Mouse (Mus musculus) frontal cortex, postnatal 10 days (tissue): ENCODE data around the gene 1700008O03Rik.

Experiments used
- DNase-seq, 2 experiments: peaks; one replicate each; pipeline ENCODE4 v3.0.0; 2022; ENCODE audit warnings: low spot score in 2 of 2, mixed read lengths in 1 of 2

1700008O03Rik gene

GRCm38 (mm10) chr7:44375793-44376192, 9.8 kb downstream of the 1700008O03Rik start:
- DNase-seq: no peak

GRCm38 (mm10) chr7:44375207-44375606, 10.4 kb downstream of the 1700008O03Rik start:
- DNase-seq: no peak

DNA sequence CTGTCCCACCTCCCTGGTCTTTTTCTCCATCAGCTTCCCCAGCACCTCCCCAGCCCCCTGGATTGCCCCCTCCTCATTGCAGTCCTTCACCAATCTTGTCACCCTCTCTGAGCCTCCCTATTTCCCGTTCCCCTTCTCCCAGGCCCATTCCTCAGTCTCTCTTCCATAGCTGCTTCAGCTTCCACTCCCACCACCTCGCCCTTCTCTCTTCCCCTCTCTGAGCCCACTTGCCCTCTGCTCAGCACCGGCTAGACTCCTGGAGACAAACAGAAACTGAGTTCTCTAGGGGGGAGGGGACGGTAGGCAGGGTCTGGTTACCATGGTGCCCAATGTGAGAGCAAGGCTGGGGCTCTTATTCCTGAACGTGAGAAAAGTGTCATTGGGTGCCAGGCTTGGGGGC, 10.9 kb downstream of the 1700008O03Rik start:
- no peak for DNase-seq

DNA sequence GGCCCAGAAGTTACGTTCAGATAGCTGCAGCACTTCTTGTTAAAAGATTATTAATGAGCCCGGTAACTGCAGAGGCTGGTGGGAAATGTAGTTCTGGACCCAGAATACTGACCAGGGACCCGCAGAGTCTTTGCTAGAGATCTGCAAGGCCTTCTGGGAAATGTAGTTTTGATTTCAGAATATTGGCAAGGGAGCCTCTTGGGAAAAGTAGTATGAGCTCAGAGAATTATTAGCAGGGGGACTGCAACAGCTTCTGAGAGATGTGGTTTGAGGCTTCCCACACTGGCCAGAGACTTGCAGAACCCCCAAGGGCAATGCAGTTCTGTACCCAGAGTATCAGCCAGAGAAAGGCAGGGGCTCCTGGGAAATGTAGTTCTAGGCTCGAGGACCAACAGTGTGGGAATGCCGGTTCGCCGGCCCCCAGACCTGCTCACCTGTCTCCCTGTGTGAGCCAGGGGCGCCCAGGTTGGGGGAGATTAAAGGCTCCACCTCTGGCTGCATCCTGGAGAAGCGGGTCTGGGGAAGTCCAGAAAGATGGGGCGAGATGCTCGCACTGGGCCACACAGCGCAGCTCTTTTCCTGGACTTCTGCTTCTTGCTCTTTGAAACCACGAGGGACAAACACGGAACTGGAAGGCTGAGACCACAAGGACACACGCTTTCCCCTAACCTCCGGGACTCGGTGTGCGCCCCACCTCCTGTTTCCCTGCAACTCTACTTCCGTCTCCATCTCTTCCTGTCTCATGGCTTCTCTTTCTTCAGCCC, 11.5 kb downstream of the 1700008O03Rik start:
- DNase-seq: peak; percentile 81 to 84

DNA sequence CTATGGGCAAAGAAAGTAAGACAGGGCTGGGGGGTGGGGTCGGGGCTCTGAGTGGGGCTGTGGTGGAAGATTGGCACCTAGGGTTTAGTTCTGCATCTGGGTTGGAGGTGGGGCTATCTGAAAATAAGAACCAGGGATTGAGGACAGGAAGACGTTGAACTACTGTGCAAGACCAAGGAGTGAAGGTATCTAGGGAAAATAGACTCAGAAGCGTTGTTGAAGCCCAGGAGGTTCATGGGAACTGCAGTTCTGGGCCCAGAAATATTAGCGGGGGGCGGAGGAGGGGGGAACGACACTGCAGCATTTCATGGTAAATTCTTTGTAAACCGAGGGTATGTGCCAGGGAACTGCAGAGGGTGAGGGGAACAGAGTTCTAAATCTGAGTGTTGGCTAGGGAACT, 12.2 kb downstream of the 1700008O03Rik start:
- DNase-seq: no peak

DNA sequence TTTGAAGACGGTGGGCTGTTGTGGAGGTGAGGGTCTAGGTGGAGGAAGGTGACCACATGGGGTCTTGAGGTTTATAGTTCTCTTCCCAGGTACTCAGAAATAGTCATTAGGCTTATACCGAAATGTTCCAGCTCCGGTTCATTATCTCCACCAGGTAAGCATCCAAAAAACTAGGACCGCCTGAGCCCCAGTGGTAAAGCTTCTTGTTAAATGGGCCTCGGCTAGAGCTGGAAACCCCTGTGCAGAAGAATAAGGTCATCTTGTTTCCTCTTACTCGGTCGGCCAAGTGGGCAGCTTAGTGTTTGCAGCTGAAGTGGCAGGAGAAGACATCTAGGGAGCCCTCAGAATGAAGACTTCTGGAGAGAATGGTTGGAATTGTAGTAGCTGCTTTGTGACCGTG, 12.9 kb downstream of the 1700008O03Rik start:
- no peak for DNase-seq

DNA sequence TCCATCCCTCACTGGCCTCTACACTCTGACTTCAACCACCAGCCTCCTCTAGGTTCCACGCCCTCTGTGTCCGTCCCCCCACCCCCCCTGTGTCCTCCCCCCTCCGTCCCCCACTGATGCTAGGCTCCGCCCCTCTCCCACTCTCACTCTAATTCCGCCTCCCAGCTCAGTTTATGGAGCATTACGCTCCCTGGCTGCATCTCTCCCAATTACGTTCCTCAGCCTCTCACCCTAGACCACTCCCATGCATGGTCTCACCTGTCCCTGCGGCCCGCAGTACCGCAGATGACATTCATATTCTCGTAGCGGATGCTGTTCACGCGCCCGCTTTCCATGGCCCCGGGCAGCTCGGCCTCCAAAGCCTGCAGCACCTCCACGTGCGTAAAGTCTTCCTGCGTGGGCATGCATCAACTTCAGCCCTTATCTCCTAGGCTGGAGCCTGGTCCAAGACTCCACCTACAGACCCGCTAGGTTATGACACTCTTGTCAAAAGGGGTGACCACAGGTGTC, 24.8 kb downstream of the 1700008O03Rik start:
- peak in 1 of 2 experiments; percentile 49 for DNase-seq

GRCm38 (mm10) chr7:44359908-44360672, 25.5 kb downstream of the 1700008O03Rik start:
- DNase-seq: peak; percentile 91 to 95

DNA sequence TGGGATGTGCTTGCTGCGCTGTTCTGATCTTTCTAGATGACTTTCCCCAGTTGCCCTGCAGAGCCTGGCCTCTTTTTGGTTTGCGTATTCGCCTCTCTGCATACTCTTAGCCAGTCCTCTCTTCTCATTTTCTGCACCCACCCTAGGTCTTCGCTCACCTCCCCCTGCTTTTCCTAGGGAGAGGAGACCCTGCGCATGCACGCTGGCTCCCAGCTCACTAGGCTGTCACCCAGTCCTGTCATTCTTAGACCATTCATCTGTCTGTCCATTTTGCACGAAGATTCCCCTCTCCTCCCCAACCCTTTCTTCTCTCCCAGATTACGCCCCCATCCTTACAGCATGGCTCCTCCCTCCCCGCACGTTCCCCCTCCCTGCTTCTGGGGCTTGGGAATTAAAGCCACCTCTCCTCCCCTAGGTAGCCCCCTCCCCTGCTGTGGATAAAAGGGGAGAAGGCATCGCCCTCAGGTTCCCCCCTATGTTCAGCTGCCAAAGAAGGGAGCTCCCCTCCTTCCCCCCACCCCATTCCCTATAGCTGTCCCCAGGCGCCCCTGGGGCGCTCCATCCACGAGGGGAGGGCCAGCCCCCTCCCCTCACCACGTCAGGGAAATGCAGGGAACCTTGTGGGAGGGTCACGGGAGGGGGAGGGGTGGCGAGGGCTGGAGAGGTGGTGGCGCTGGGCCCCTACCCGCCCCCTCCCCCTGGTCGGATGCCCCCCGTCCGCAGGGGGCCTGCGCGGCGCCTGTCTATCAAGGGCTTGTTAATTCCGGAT, 26.6 kb downstream of the 1700008O03Rik start:
- DNase-seq: peak in 1 of 2 experiments; percentile 56

DNA sequence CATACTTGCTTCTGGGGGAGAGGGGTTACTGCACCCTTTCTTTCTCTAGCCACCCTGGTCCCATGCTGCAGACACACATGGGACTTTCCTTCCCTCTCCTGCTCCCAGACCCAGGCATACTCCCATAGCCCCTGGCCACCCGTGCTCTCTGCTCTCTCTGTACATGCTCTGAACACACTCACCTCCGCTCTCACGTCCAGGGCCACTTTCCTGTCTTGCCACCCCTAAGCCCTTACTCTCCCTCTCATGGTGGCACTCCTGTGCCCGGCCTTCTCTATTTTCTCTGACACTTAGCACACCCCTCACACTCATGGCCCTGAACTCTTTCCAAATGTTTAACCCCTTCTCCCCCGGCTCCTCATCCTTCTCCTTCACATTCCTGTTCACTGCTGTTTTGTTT, 27.6 kb downstream of the 1700008O03Rik start:
- peak in 1 of 2 experiments; percentile 29 for DNase-seq

DNA sequence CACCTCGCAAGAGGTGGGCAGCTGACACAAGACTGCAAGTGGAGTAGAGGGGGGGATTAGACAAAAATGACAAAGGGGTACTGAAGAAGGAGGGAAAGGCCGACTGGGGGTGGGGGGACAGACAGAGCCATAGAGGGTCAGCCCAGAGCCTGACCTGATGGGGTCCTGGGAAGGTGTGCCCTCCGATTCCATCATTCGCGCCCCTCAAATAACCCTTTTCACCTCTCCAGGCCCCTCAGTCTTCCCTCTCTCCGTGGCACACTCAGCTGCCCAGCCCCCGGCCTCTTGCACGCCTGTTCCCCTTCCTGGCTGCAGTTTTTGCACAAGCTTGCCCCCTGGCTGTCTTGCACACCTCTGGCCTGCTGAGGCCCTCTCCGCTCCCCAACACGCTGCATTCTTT, 28.1 kb downstream of the 1700008O03Rik start:
- DNase-seq: no peak

DNA sequence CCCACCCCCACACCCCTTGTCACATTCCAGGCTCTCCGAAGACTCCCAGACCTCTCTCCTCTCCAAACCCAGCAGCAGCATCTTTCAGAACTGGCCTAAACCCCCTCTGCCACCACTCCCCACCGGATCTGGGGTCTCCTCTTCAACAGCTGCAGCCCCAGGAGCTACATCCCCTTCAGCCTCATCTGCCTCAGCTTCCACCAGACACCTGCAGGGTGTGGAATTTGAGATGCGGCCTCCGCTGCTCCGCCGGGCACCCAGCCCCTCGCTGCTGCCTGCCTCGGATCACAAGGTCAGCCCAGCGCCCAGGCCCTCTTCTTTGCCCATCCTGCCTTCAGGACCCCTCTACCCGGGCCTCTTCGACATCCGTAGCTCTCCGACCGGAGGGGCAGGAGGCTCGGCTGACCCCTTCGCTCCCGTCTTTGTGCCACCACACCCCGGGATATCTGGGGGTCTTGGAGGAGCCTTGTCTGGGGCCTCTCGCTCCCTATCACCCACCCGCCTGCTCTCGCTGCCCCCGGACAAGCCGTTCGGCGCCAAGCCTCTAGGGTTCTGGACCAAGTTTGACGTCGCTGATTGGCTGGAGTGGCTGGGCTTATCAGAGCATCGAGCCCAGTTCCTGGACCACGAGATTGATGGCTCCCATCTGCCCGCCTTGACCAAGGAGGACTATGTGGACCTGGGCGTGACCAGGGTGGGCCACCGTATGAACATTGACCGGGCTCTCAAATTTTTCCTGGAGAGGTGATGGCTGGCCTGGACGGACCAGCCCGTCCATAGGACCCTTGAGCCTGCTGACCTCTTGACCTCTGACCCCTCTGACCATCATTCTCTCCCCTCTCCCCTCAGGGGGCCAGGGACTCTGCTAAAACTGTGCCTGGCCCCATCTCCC, 28.8 kb downstream of the 1700008O03Rik start:
- DNase-seq: peak in 1 of 2 experiments; percentile 51

DNA sequence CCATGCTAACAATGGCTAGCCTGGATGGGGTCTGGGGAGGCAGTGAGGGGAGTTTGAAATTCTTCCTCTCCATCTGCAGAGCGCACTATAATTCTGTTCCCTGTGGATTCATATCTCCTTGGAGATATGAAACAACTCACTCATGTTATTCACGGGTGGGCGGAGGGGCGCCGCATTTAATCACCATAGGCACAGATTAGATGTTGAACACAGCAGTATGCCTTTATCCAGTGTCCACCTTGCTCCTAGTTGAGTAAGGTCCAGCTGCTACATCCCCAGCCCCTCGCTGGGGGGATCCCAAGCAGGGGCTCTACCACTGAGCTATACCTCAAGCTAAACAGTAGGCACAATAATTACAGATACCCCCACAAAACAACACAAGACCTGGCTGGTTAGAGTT, 30.2 kb downstream of the 1700008O03Rik start:
- no peak for DNase-seq

GRCm38 (mm10) chr7:44353601-44354340, 31.8 kb downstream of the 1700008O03Rik start:
- DNase-seq: no peak

DNA sequence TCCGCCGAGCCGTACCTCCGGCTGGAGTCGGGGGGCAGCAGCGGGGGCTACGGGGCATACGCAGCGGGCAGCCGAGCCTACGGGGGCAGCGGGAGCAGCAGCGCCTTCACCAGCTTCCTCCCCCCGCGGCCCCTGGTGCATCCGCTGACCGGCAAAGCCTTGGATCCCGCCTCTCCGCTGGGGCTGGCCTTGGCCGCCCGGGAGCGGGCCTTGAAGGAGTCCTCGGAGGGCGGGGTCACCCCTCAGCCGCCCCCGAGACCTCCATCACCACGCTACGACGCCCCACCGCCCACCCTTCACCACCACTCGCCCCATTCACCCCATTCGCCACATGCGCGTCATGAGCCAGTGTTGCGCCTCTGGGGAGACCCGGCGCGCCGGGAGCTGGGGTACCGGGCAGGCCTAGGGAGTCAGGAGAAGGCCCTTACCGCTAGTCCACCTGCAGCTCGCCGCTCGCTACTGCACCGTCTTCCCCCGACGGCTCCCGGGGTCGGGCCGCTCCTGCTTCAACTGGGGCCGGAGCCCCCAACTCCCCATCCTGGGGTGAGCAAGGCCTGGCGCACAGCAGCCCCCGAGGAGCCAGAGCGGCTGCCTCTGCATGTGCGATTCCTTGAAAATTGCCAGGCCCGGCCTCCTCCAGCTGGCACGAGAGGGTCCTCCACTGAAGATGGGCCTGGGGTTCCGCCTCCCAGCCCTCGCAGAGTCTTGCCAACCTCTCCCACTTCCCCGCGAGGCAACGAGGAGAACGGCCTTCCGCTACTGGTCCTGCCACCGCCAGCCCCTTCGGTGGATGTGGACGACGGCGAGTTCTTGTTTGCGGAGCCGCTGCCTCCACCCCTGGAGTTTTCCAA, 32.6 kb downstream of the 1700008O03Rik start:
- DNase-seq: peak in 1 of 2 experiments; percentile 32

GRCm38 (mm10) chr7:44351881-44352749, 33.5 kb downstream of the 1700008O03Rik start:
- peak in 1 of 2 experiments; percentile 30 for DNase-seq

- peak; percentile 78 for DNase-seq
These were observed 34.5 kb downstream of the 1700008O03Rik start for GRCm38 (mm10) chr7:44350957-44351711.
